Mouse (Mus musculus) MEL (cell line): ENCODE data around the gene Cpm. TPM values are rescaled to one million over a fixed set of nuclear protein-coding genes. Genes with fewer than 3 reads are reported as not detected.

ENCODE experiments used
- DNase-seq: peaks from one replicate; pipeline ENCODE4 v3.0.0; 2011; ENCODE audit warnings: low read depth, low spot score
- H3K27ac ChIP-seq: 2 replicates; pipeline ENCODE4 v1.5.1; 2012; ENCODE audit warnings: low read depth, mild to moderate bottlenecking, control low read depth, low read length, moderate library complexity; ENCODE audit not compliant: control insufficient read depth
- H3K27me3 ChIP-seq, 2 experiments: fragments of 150-350 bp in 1 of 2; sonication (generic) in 1 of 2; 2 replicates each; pipeline ENCODE4 v1.6.1; 2012; ENCODE audit warnings: low read length in 2 of 2, mild to moderate bottlenecking in 2 of 2, improper control_type of control experiment in 1 of 2, moderate library complexity in 1 of 2; ENCODE audit not compliant: insufficient read depth in 2 of 2, control insufficient read depth in 1 of 2
- H3K36me3 ChIP-seq, 2 experiments: 2 replicates each; pipeline ENCODE4 v1.6.1; 2012 to 2014; ENCODE audit warnings: low read length in 2 of 2, improper control_type of control experiment in 1 of 2, inconsistent platforms in 1 of 2, mild to moderate bottlenecking in 1 of 2; ENCODE audit not compliant: insufficient read depth in 2 of 2, control insufficient read depth in 1 of 2
- H3K4me1 ChIP-seq, 2 experiments: fragments of 150-350 bp in 1 of 2; sonication (generic) in 1 of 2; 2 replicates each; pipeline ENCODE4 v1.6.1; 2012; ENCODE audit warnings: low read length in 2 of 2, improper control_type of control experiment in 1 of 2, mild to moderate bottlenecking in 1 of 2; ENCODE audit not compliant: insufficient read depth in 2 of 2, control insufficient read depth in 1 of 2
- H3K4me3 ChIP-seq, 2 experiments: fragments of 150-350 bp in 1 of 2; sonication (generic) in 1 of 2; 2 replicates each; pipeline ENCODE4 v1.5.1; 2012; ENCODE audit warnings: low read depth in 2 of 2, low read length in 2 of 2, mild to moderate bottlenecking in 2 of 2, moderate library complexity in 2 of 2, control low read depth in 1 of 2, improper control_type of control experiment in 1 of 2; ENCODE audit not compliant: control insufficient read depth in 1 of 2, insufficient read depth in 1 of 2
- H3K79me2 ChIP-seq: 2 replicates; pipeline ENCODE4 v1.6.1; 2012; ENCODE audit warnings: mild to moderate bottlenecking, low read length, moderate library complexity; ENCODE audit not compliant: control insufficient read depth, poor library complexity, insufficient read depth
- H3K9ac ChIP-seq: 2 replicates; pipeline ENCODE4 v1.6.1; 2012; ENCODE audit warnings: low read depth, mild to moderate bottlenecking, control low read depth, low read length, moderate library complexity; ENCODE audit not compliant: control insufficient read depth, poor library complexity, severe bottlenecking
- H3K9me3 ChIP-seq: fragments of 150-350 bp; sonication (generic); replicated peaks from 2 replicates; pipeline ENCODE4 v1.6.1; 2012; ENCODE audit warnings: mild to moderate bottlenecking, low read length, improper control_type of control experiment, moderate library complexity; ENCODE audit not compliant: insufficient read depth
- BHLHE40 ChIP-seq: IDR thresholded peaks from 2 replicates; pipeline ENCODE4 v1.6.1; 2012; ENCODE audit warnings: low read depth, mild to moderate bottlenecking, inconsistent platforms, low read length, improper control_type of control experiment, borderline replicate concordance
- CHD1 ChIP-seq: IDR thresholded peaks from 2 replicates; pipeline ENCODE4 v1.6.1; 2012; ENCODE audit warnings: low read depth, mild to moderate bottlenecking, inconsistent platforms, low read length, improper control_type of control experiment
- CTCF ChIP-seq, 3 experiments: IDR thresholded peaks in 2 of 3; conservative IDR thresholded peaks in 1 of 3; 2 replicates each; pipeline ENCODE4 v1.5.1; 2011 to 2012; ENCODE audit warnings: low read length in 3 of 3, low read depth in 2 of 3, mild to moderate bottlenecking in 2 of 3, improper control_type of control experiment in 1 of 3, inconsistent platforms in 1 of 3, mixed read lengths in 1 of 3, moderate library complexity in 1 of 3; ENCODE audit not compliant: control insufficient read depth in 1 of 3, insufficient read depth in 1 of 3, poor library complexity in 1 of 3, severe bottlenecking in 1 of 3
- ELF1 ChIP-seq: IDR thresholded peaks from 2 replicates; pipeline ENCODE4 v1.6.1; 2014; ENCODE audit warnings: low read depth, mild to moderate bottlenecking, inconsistent platforms, low read length, improper control_type of control experiment, moderate library complexity
- ETS1 ChIP-seq: IDR thresholded peaks from 2 replicates; pipeline ENCODE4 v1.6.1; 2012; ENCODE audit warnings: low read depth, mild to moderate bottlenecking, inconsistent platforms, low read length, improper control_type of control experiment, moderate library complexity
- GABPA ChIP-seq: IDR thresholded peaks from 2 replicates; pipeline ENCODE4 v1.6.1; 2012; ENCODE audit warnings: low read depth, mild to moderate bottlenecking, inconsistent platforms, low read length, improper control_type of control experiment, moderate library complexity
- GATA1 ChIP-seq: IDR thresholded peaks from 2 replicates; pipeline ENCODE4 v1.6.1; 2011; ENCODE audit warnings: low read depth, low read length, improper control_type of control experiment
- HCFC1 ChIP-seq: IDR thresholded peaks from 2 replicates; pipeline ENCODE4 v1.6.1; 2012; ENCODE audit warnings: low read depth, mild to moderate bottlenecking, inconsistent platforms, low read length, improper control_type of control experiment, moderate library complexity
- JUND ChIP-seq: IDR thresholded peaks from 2 replicates; pipeline ENCODE4 v1.6.1; 2011; ENCODE audit warnings: low read depth, mild to moderate bottlenecking, improper control_type of control experiment, low read length
- KAT2A ChIP-seq: conservative IDR thresholded peaks from 2 replicates; pipeline ENCODE4 v1.6.1; 2012; ENCODE audit warnings: low read depth, low read length, improper control_type of control experiment, inconsistent platforms
- MAFK ChIP-seq: IDR thresholded peaks from 2 replicates; pipeline ENCODE4 v1.6.1; 2011; ENCODE audit warnings: low read depth, mild to moderate bottlenecking, low read length, improper control_type of control experiment, borderline replicate concordance
- MEF2A ChIP-seq: IDR thresholded peaks from 2 replicates; pipeline ENCODE4 v1.6.1; 2014; ENCODE audit warnings: low read depth, mild to moderate bottlenecking, inconsistent platforms, low read length, improper control_type of control experiment; ENCODE audit not compliant: poor library complexity, insufficient replicate concordance, severe bottlenecking; ENCODE audit errors: extremely low read depth
- MXI1 ChIP-seq: IDR thresholded peaks from 2 replicates; pipeline ENCODE4 v1.6.1; 2011; ENCODE audit warnings: mild to moderate bottlenecking, low read depth, low read length, improper control_type of control experiment
- NRF1 ChIP-seq: IDR thresholded peaks from 2 replicates; pipeline ENCODE4 v1.6.1; 2014; ENCODE audit warnings: low read depth, mild to moderate bottlenecking, inconsistent platforms, low read length, improper control_type of control experiment, moderate library complexity; ENCODE audit not compliant: poor library complexity, insufficient read depth, severe bottlenecking
- POLR2A ChIP-seq, 2 experiments: IDR thresholded peaks; 2 replicates each; pipeline ENCODE4 v1.6.1; 2011 to 2012; ENCODE audit warnings: low read length in 2 of 2, mild to moderate bottlenecking in 2 of 2, control low read depth in 1 of 2, improper control_type of control experiment in 1 of 2, low read depth in 1 of 2, moderate library complexity in 1 of 2; ENCODE audit not compliant: control insufficient read depth in 1 of 2, insufficient read depth in 1 of 2, poor library complexity in 1 of 2
- POLR2AphosphoS2 ChIP-seq: IDR thresholded peaks from 2 replicates; pipeline ENCODE4 v1.6.1; 2011; ENCODE audit warnings: low read length, improper control_type of control experiment
- POLR2AphosphoS5 ChIP-seq: IDR thresholded peaks from 2 replicates; pipeline ENCODE4 v1.6.1; 2012; ENCODE audit warnings: low read depth, borderline replicate concordance, mild to moderate bottlenecking, inconsistent platforms, low read length, moderate library complexity, mixed read lengths
- RAD21 ChIP-seq: IDR thresholded peaks from 2 replicates; pipeline ENCODE4 v1.6.1; 2011; ENCODE audit warnings: mild to moderate bottlenecking, low read depth, low read length, improper control_type of control experiment
- RCOR1 ChIP-seq: IDR thresholded peaks from 2 replicates; pipeline ENCODE4 v1.6.1; 2012; ENCODE audit warnings: low read depth, mild to moderate bottlenecking, inconsistent platforms, low read length, improper control_type of control experiment
- SMC3 ChIP-seq: IDR thresholded peaks from 2 replicates; pipeline ENCODE4 v1.6.1; 2011; ENCODE audit warnings: low read depth, low read length, improper control_type of control experiment
- TAL1 ChIP-seq: IDR thresholded peaks from 2 replicates; pipeline ENCODE4 v1.6.1; 2012; ENCODE audit warnings: mild to moderate bottlenecking, inconsistent platforms, low read length, moderate library complexity, mixed read lengths
- TBP ChIP-seq: IDR thresholded peaks from 2 replicates; pipeline ENCODE4 v1.8.0; 2011; ENCODE audit warnings: low read depth, low read length, improper control_type of control experiment
- TCF12 ChIP-seq: IDR thresholded peaks from 2 replicates; pipeline ENCODE4 v1.6.1; 2014; ENCODE audit warnings: low read depth, mild to moderate bottlenecking, inconsistent platforms, low read length, improper control_type of control experiment, moderate library complexity
- UBTF ChIP-seq: IDR thresholded peaks from 2 replicates; pipeline ENCODE4 v1.6.1; 2012; ENCODE audit warnings: low read depth, mild to moderate bottlenecking, inconsistent platforms, low read length, improper control_type of control experiment, moderate library complexity, borderline replicate concordance; ENCODE audit not compliant: insufficient read depth
- USF1 ChIP-seq: IDR thresholded peaks from 2 replicates; pipeline ENCODE4 v1.6.1; 2014; ENCODE audit warnings: low read depth, mild to moderate bottlenecking, inconsistent platforms, low read length, improper control_type of control experiment, moderate library complexity
- ZC3H11A ChIP-seq: IDR thresholded peaks from 2 replicates; pipeline ENCODE4 v1.6.1; 2012; ENCODE audit warnings: low read depth, mild to moderate bottlenecking, inconsistent platforms, low read length, improper control_type of control experiment
- polyA plus RNA-seq, 2 experiments: library from polyadenylated mRNA; stranded (reverse) in 1 of 2; unstranded in 1 of 2; fragments of >175 nt in 1 of 2; fragments of >200 nt in 1 of 2; gene quantifications; 2 replicates each; pipeline versions ENCODE4 v1.2.1 to v1.2.4; 2012; ENCODE audit warnings: low replicate concordance in 2 of 2, low read depth in 1 of 2; ENCODE audit not compliant: insufficient read length in 2 of 2, insufficient read depth in 1 of 2, missing spikeins in 1 of 2
- total RNA-seq: library from RNA; depleted of rRNA; stranded (reverse); fragments of 300-350 nt; gene quantifications from 2 replicates; pipeline ENCODE4 v1.2.3, GENCODE M21; 2012

The Cpm gene
- total and polyA plus RNA-seq, 3 experiments: 0.04 to 0.40 TPM; not detected in 1

DNA sequence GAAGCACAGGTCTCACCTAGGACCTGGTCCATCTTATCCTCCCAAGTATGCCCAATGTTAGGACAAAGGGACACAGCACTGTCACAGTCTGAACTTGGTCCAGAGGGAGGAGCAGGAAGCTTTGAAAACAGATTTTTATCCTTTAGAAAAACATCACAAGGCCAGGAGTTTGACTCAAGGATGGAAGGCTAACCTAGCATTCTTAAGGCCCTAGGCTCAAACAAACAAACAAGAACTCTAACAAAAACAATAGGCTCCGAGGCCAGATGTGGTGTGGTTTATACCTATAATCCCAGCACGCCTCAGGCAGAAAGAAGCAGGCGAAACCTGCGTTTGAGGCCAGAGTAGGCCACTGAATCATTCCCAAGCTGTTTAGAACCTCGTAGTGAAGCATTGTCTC lies 22.9 kb upstream of the Cpm start:
- H3K4me3 ChIP-seq: no peak overlapping the region
- no peak for TF ChIP-seq KAT2A
- TF ChIP-seq SMC3: no peak
- no peak for TF ChIP-seq HCFC1
- TF ChIP-seq CHD1: no peak
- no peak for TF ChIP-seq GATA1
- no peak for TF ChIP-seq POLR2AphosphoS2
- TF ChIP-seq MEF2A: no peak
- TF ChIP-seq TAL1: no peak
- TF ChIP-seq UBTF: no peak
- no peak for TF ChIP-seq RAD21
- no peak for TF ChIP-seq USF1
- TF ChIP-seq, all 39 proteins: peak for 0
- no peak overlapping the region for H3K9ac ChIP-seq
- H3K36me3 ChIP-seq: no peaks in the 10 kb centered on the region
- H3K27me3 ChIP-seq: no peaks in the 10 kb centered on the region
- no peak for DNase-seq
- no peaks in the 10 kb centered on the region for H3K79me2 ChIP-seq
- H3K9me3 ChIP-seq: no peaks in the 10 kb centered on the region
- H3K27ac ChIP-seq: no peak overlapping the region
- no peaks in the 10 kb centered on the region for H3K4me1 ChIP-seq

DNA sequence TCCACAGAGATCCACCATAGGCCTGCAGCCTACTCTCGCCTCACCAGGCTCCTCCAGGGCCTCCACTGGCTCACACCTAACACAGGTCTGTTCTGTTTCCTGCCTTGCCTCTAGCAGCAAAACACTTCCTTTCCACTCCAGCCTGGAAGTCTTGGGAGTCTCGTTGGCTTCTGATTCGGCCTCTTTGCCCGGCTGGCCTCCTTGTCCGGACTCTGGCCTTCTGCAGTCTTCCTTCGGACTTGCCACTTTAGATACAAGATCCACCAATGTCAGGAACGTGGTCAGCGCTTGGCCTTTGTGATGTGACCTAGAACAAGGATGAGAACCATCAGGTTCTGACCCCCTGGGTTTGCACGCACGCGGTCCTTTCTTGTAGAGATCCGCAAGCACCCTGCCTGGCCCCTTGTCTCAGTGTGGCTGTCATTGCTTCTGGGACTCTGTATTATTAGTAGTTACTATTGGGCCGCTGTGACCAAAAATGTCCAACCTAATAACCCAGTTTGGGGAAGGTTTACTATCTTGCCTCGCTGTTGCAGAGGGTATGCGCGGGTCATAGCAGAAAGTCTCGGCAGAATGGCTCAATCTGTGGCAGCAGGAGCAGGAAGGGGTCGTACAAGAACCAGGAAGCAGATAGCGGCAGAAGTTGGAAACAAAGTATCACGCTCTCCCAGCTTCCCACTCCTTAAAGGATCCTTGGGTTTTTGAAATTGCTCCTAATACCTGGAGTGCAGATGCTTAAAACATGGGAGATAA lies 22.1 kb upstream of the Cpm start:
- TF ChIP-seq RCOR1: no peak
- no peak for TF ChIP-seq ELF1
- TF ChIP-seq GATA1: no peak
- no peak for TF ChIP-seq MAFK
- no peak for TF ChIP-seq BHLHE40
- no peak for TF ChIP-seq MXI1
- TF ChIP-seq NRF1: no peak
- no peak for TF ChIP-seq HCFC1
- TF ChIP-seq GABPA: no peak
- no peak for TF ChIP-seq TBP
- no peak for TF ChIP-seq POLR2A (IDR thresholded peaks at IDR 0.05; ENCODE audit: control insufficient read depth in 1 of 2, insufficient read depth in 1 of 2, low read depth in 1 of 2, low read length in 2 of 2, poor library complexity in 1 of 2)
- no peak for TF ChIP-seq MEF2A
- no peak for TF ChIP-seq ZC3H11A
- TF ChIP-seq POLR2AphosphoS5: no peak
- TF ChIP-seq TCF12: no peak
- TF ChIP-seq POLR2AphosphoS2: no peak
- no peak for TF ChIP-seq ETS1
- TF ChIP-seq CTCF (IDR thresholded peaks at IDR 0.05 in 2 of 3, conservative IDR thresholded peaks at IDR 0.05 in 1 of 3; ENCODE audit: control insufficient read depth in 1 of 3, insufficient read depth in 1 of 3, low read depth in 2 of 3, low read length in 3 of 3, poor library complexity in 1 of 3, severe bottlenecking in 1 of 3): no peak
- TF ChIP-seq JUND: no peak
- no peak for DNase-seq
- H3K9me3 ChIP-seq: no peaks in the 10 kb centered on the region
- no peak overlapping the region for H3K4me3 ChIP-seq
- H3K36me3 ChIP-seq: no peaks in the 10 kb centered on the region
- H3K27me3 ChIP-seq: no peaks in the 10 kb centered on the region
- H3K27ac ChIP-seq: no peak overlapping the region
- H3K4me1 ChIP-seq: no peaks in the 10 kb centered on the region
- no peaks in the 10 kb centered on the region for H3K79me2 ChIP-seq
- no peak overlapping the region for H3K9ac ChIP-seq
